Mouse (Mus musculus) stomach, embryonic 16.5 days (tissue): ENCODE measurements around the gene Cd6. TPM values are rescaled to one million over a fixed set of nuclear protein-coding genes. Genes with fewer than 3 reads are reported as not detected.

Experiments used
- ATAC-seq: fragments of 200-750 bp; cut with Nextera tagmentation; 2 replicates; pipeline ENCODE4 v1.8.0; 2017; ENCODE audit warnings: moderate number of reproducible peaks, moderate TSS enrichment; ENCODE audit not compliant: insufficient read depth, low FRiP score
- H3K27ac ChIP-seq: fragments of 300-500 bp; sonication (generic); 2 replicates; pipeline ENCODE4 v1.5.1; 2014; ENCODE audit warnings: low read length
- H3K27me3 ChIP-seq: fragments of 300-500 bp; sonication (generic); 2 replicates; pipeline ENCODE4 v1.6.1; 2014; ENCODE audit warnings: low read length, control low read depth, mixed read lengths; ENCODE audit not compliant: control insufficient read depth, insufficient read depth
- H3K36me3 ChIP-seq: fragments of 300-500 bp; sonication (generic); 2 replicates; pipeline ENCODE4 v1.6.1; 2014; ENCODE audit warnings: low read length; ENCODE audit not compliant: control insufficient read depth, insufficient read depth
- H3K4me1 ChIP-seq: fragments of 300-500 bp; sonication (generic); 2 replicates; pipeline ENCODE4 v1.6.1; 2014; ENCODE audit warnings: low read length, control low read depth, mixed read lengths; ENCODE audit not compliant: control insufficient read depth, insufficient read depth
- H3K4me2 ChIP-seq: fragments of 300-500 bp; sonication (generic); 2 replicates; pipeline ENCODE4 v1.6.1; 2014; ENCODE audit warnings: low read depth, low read length, mixed read lengths
- H3K4me3 ChIP-seq: fragments of 300-500 bp; sonication (generic); replicated peaks from 2 replicates; pipeline ENCODE4 v1.5.1; 2014; ENCODE audit warnings: mild to moderate bottlenecking, low read length
- H3K9ac ChIP-seq: fragments of 300-500 bp; sonication (generic); 2 replicates; pipeline ENCODE4 v1.6.1; 2014; ENCODE audit warnings: low read length
- H3K9me3 ChIP-seq: fragments of 300-500 bp; sonication (generic); replicated peaks from 2 replicates; pipeline ENCODE4 v1.6.1; 2016; ENCODE audit warnings: low read length, control low read depth; ENCODE audit not compliant: control insufficient read depth
- WGBS: fragments of 180-500 bp; shearing (Covaris S2); extraction: QIAGEN DNeasy Blood & Tissue Kit; methylation state at CpG from one replicate; pipeline ENCODE4 v1.1.7; 2014; 5-methylcytosine and 5-hydroxymethylcytosine counted together
- polyA plus RNA-seq: library from polyadenylated mRNA; unstranded; fragments of >200 nt; fragmentation: Nextera tagmentation; extraction: Ambion mirVana; gene quantifications from 2 replicates; pipeline ENCODE4 v1.2.1, GENCODE M21; 2015

The Cd6 gene
- polyA plus RNA-seq, 1 experiment from 2014 or later: 0.58 TPM

- peaks cover 18% of the 10 kb centered on the region for H3K4me1 ChIP-seq
- no peaks in the 10 kb centered on the region for H3K9me3 ChIP-seq
- no peaks in the 10 kb centered on the region for H3K36me3 ChIP-seq
- no peak overlapping the region; the same call in 1 of the 2 replicates for H3K27ac ChIP-seq
- whole genome bisulfite sequencing: 65% methylated on average over 6 of the region's 6 CpGs
- no peak for ATAC-seq
- H3K4me3 ChIP-seq: no peak overlapping the region
- no peak overlapping the region for H3K4me2 ChIP-seq
- H3K27me3 ChIP-seq: no peaks in the 10 kb centered on the region
- no peak overlapping the region for H3K9ac ChIP-seq
Observed at GRCm38 (mm10) chr19:10762468-10762867, 67.4 kb downstream of the Cd6 start.

DNA sequence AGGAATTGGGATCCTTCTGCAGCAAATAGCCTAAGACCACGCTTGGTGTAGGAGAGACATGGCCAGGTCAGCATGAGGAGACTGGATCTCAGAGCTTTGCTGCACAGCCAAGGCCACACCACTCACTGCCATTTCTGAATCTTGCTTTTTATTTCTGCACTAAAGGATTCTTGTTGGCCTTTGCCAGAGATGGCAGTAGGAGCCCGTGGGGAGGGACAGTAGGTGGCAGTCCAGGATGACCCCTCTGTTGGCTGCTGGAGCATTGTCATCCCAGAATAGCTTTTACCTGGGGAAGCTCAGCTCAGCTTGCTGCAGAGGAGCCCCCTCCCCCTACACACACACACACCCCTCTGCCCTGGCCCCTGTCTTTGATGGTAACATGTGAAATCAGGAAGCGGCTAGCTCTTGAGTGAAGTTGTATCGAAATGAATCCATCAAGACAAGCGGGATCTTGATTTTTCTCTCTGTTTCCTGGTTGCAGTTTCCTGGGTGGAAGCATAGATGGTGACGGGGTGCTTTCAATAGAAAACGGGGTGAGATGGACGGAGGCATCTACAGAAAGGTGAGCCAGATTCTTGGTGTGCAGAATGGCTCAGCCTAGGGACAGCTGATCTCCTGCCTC lies 68.0 kb downstream of the Cd6 start:
- H3K4me3 ChIP-seq: no peak overlapping the region
- WGBS: 75% methylated on average over 8 of the region's 8 CpGs
- H3K4me2 ChIP-seq: no peak overlapping the region
- no peaks in the 10 kb centered on the region for H3K27me3 ChIP-seq
- H3K4me1 ChIP-seq: peaks cover 18% of the 10 kb centered on the region
- no peak for ATAC-seq
- H3K36me3 ChIP-seq: no peaks in the 10 kb centered on the region
- no peak overlapping the region for H3K9ac ChIP-seq
- H3K27ac ChIP-seq: no peak overlapping the region; the same call in 1 of the 2 replicates
- H3K9me3 ChIP-seq: no peaks in the 10 kb centered on the region

GRCm38 (mm10) chr19:10759983-10760831 lies 69.7 kb downstream of the Cd6 start:
- ATAC-seq: peak; percentile 47; the same call in 1 of the 2 replicates
- Histone ChIP-seq H3K4me3 (no peak overlapping the region), H3K27me3 (no peaks in the 10 kb centered on the region), H3K27ac (peak overlapping the region; percentile 37; the same call in 1 of the 2 replicates), H3K9me3 (no peaks in the 10 kb centered on the region), H3K9ac (no peak overlapping the region), H3K36me3 (no peaks in the 10 kb centered on the region), H3K4me1 (peaks cover 18% of the 10 kb centered on the region), H3K4me2 (no peak overlapping the region)
- WGBS: 75% methylated on average over 9 of the region's 9 CpGs

DNA sequence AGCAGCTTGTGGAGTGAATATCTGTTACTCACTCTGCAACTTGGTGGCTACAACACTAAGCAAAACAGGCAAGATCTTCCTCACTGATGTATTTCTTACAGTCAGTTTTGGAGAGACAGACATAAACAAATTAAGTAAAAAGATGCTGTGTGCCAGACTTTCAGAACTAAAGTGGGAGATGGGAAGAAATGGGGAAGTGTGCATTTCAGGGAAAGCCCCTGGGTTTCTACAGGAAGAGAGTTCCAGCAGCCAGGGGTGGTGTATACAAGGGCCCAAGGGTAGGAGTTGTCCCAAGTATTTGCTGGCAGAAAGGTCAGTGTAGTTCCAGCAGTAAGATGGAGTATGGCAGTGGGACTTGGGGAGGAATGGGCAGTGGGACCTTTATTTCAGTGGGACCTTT lies 70.3 kb downstream of the Cd6 start:
- Histone ChIP-seq H3K9ac (no peak overlapping the region), H3K4me3 (no peak overlapping the region), H3K27me3 (no peaks in the 10 kb centered on the region), H3K4me2 (no peak overlapping the region), H3K4me1 (peaks cover 18% of the 10 kb centered on the region), H3K27ac (no peak overlapping the region), H3K36me3 (no peaks in the 10 kb centered on the region), H3K9me3 (no peaks in the 10 kb centered on the region)
- ATAC-seq: no peak

- 24% methylated on average over 6 of the region's 6 CpGs for WGBS
Observed at GRCm38 (mm10) chr19:10758708-10759107, 71.2 kb downstream of the Cd6 start.

DNA sequence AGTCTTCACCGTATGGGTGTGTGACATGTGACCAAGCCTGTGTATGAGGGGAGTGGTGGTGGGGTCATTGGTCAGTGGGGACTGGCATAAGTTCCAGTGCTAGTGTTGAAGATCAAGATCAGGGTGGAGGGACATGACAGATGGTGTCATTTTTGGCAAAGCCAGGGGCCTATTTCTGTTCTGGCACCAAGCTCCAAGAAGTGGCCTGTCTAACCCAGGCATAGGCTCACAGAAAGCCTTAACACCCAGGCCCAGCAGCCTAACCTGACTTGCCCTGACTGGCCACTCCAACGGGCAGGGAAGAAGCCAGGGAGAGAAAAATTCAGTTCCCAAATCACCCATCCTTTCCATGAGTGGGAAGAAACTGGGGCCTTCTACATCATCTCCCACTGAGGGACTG lies 72.3 kb downstream of the Cd6 start:
- Histone ChIP-seq H3K9ac (no peak overlapping the region), H3K4me1 (peaks cover 18% of the 10 kb centered on the region), H3K4me2 (no peak overlapping the region), H3K27ac (no peak overlapping the region), H3K36me3 (no peaks in the 10 kb centered on the region), H3K4me3 (no peak overlapping the region), H3K27me3 (no peaks in the 10 kb centered on the region), H3K9me3 (no peaks in the 10 kb centered on the region)
- WGBS: 91% methylated on average over 2 of the region's 2 CpGs
- 0 out of 2 replicates have a peak, but pooled peaks have one; percentile 19 for ATAC-seq

More at GRCm38 (mm10) chr19:10758708-10759107, 71.2 kb downstream of the Cd6 start:
- peak; percentile 9; the same call in 1 of the 2 replicates for ATAC-seq
- Histone ChIP-seq H3K36me3 (no peaks in the 10 kb centered on the region), H3K9me3 (no peaks in the 10 kb centered on the region), H3K27me3 (no peaks in the 10 kb centered on the region), H3K4me3 (no peak overlapping the region), H3K4me1 (peaks cover 18% of the 10 kb centered on the region), H3K27ac (peak overlapping the region; percentile 66), H3K9ac (no peak overlapping the region), H3K4me2 (no peak overlapping the region)

- Histone ChIP-seq H3K27ac (no peak overlapping the region), H3K4me3 (no peak overlapping the region), H3K9me3 (no peaks in the 10 kb centered on the region), H3K4me2 (no peak overlapping the region), H3K27me3 (no peaks in the 10 kb centered on the region), H3K4me1 (peaks cover 18% of the 10 kb centered on the region), H3K36me3 (no peaks in the 10 kb centered on the region), H3K9ac (no peak overlapping the region)
- ATAC-seq: 0 out of 2 replicates have a peak, but pooled peaks have one; percentile 11
Observed at GRCm38 (mm10) chr19:10757125-10757524, 72.7 kb downstream of the Cd6 start.

GRCm38 (mm10) chr19:10752646-10753045 lies 77.2 kb downstream of the Cd6 start:
- Histone ChIP-seq H3K4me3 (no peak overlapping the region), H3K9ac (no peak overlapping the region), H3K27ac (no peak overlapping the region), H3K4me2 (no peak overlapping the region), H3K9me3 (no peaks in the 10 kb centered on the region), H3K27me3 (no peaks in the 10 kb centered on the region), H3K36me3 (no peaks in the 10 kb centered on the region), H3K4me1 (no peaks in the 10 kb centered on the region)
- WGBS: 90% methylated on average over 5 of the region's 5 CpGs
- ATAC-seq: no peak

- no peak overlapping the region for H3K9ac ChIP-seq
- H3K27ac ChIP-seq: no peak overlapping the region
- no peak overlapping the region for H3K4me2 ChIP-seq
- 89% methylated on average over 6 of the region's 6 CpGs for WGBS
- no peaks in the 10 kb centered on the region for H3K9me3 ChIP-seq
- H3K27me3 ChIP-seq: no peaks in the 10 kb centered on the region
- no peak overlapping the region for H3K4me3 ChIP-seq
- H3K4me1 ChIP-seq: no peaks in the 10 kb centered on the region
- ATAC-seq: no peak
- no peaks in the 10 kb centered on the region for H3K36me3 ChIP-seq
Observed at GRCm38 (mm10) chr19:10752106-10752505, 77.8 kb downstream of the Cd6 start.
